Mouse (Mus musculus) liver, adult 2 months (tissue): ENCODE measurements around the gene Larp6. TPM values are rescaled to one million over a fixed set of nuclear protein-coding genes. Genes with fewer than 3 reads are reported as not detected.

Experiments used
- DNase-seq: peaks from one replicate; pipeline ENCODE4 v3.0.0-alpha.2; 2011; ENCODE audit warnings: low read depth, low spot score; ENCODE audit errors: extremely low read depth
- H3K27ac ChIP-seq: fragments of 200-500 bp; replicated peaks from 2 replicates; pipeline ENCODE4 v1.5.1; 2012; ENCODE audit warnings: low read depth, mild to moderate bottlenecking, control low read depth, inconsistent platforms, low read length; ENCODE audit not compliant: insufficient read depth
- H3K27me3 ChIP-seq: fragments of 200-500 bp; 2 replicates; pipeline ENCODE4 v1.6.1; 2012; ENCODE audit warnings: mild to moderate bottlenecking, moderate library complexity, low read length, inconsistent platforms; ENCODE audit not compliant: control insufficient read depth, insufficient read depth
- H3K36me3 ChIP-seq: fragments of 200-500 bp; 2 replicates; pipeline ENCODE4 v1.6.1; 2012; ENCODE audit warnings: low read length, inconsistent platforms; ENCODE audit not compliant: control insufficient read depth, insufficient read depth
- H3K4me1 ChIP-seq: fragments of 200-500 bp; 2 replicates; pipeline ENCODE4 v1.6.1; 2011; ENCODE audit warnings: low read length; ENCODE audit not compliant: control insufficient read depth, insufficient read depth
- H3K4me3 ChIP-seq: fragments of 200-500 bp; 2 replicates; pipeline ENCODE4 v1.5.1; 2011; ENCODE audit warnings: low read depth, mild to moderate bottlenecking, control low read depth, low read length, moderate library complexity; ENCODE audit not compliant: insufficient read depth
- H3K79me2 ChIP-seq: fragments of 200-500 bp; 2 replicates; pipeline ENCODE4 v1.6.1; 2012; ENCODE audit warnings: inconsistent platforms, mild to moderate bottlenecking, low read length, moderate library complexity; ENCODE audit not compliant: control insufficient read depth, insufficient read depth
- H3K9ac ChIP-seq: fragments of 200-500 bp; 2 replicates; pipeline ENCODE4 v1.6.1; 2012; ENCODE audit warnings: low read depth, mild to moderate bottlenecking, control low read depth, inconsistent platforms, low read length
- CTCF ChIP-seq: fragments of 200-500 bp; IDR thresholded peaks from 2 replicates; pipeline ENCODE4 v1.5.1; 2011; ENCODE audit warnings: low read depth, low read length, control low read depth
- POLR2A ChIP-seq: fragments of 200-500 bp; IDR thresholded peaks from 2 replicates; pipeline ENCODE4 v1.6.1; 2011; ENCODE audit warnings: low read length, control low read depth; ENCODE audit not compliant: insufficient read depth; ENCODE audit errors: extremely low read depth
- WGBS: fragments of 180-500 bp; shearing (Covaris S2); methylation state at CpG from one replicate; pipeline ENCODE4 v1.1.7; 2018; 5-methylcytosine and 5-hydroxymethylcytosine counted together
- polyA plus RNA-seq: library from polyadenylated mRNA; depleted of rRNA; stranded (reverse); fragments of >200 nt; gene quantifications from 2 replicates; pipeline ENCODE4 v1.2.3, GENCODE M21; 2012
- total RNA-seq: library from RNA; depleted of rRNA; stranded (reverse); fragments of >200 nt; gene quantifications from 2 replicates; pipeline ENCODE4 v1.2.3, GENCODE M21; 2014

Larp6 gene
- total and polyA plus RNA-seq, 2 experiments, result not detected

- Histone ChIP-seq H3K27ac (no peak overlapping the region), H3K9ac (no peak overlapping the region), H3K79me2 (no peaks in the 10 kb centered on the region), H3K4me1 (no peaks in the 10 kb centered on the region), H3K4me3 (no peak overlapping the region), H3K27me3 (no peaks in the 10 kb centered on the region), H3K36me3 (no peaks in the 10 kb centered on the region)
- no peak for DNase-seq
- TF ChIP-seq CTCF, result no peak
- TF ChIP-seq POLR2A, result no peak
- WGBS, result 43% methylated on average over 2 of the region's 2 CpGs
These were observed 52.4 kb downstream of the Larp6 start for GRCm38 (mm10) chr9:60765181-60765580.

GRCm38 (mm10) chr9:60768393-60768792, 55.6 kb downstream of the Larp6 start:
- 82% methylated on average over 9 of the region's 9 CpGs for WGBS
- Histone ChIP-seq H3K27ac (no peak overlapping the region), H3K4me3 (no peak overlapping the region)

GRCm38 (mm10) chr9:60769711-60770111, 56.9 kb downstream of the Larp6 start:
- no peak overlapping the region for H3K4me3 ChIP-seq
- H3K9ac ChIP-seq, result no peak overlapping the region
- H3K79me2 ChIP-seq, result no peaks in the 10 kb centered on the region
- 79% methylated on average over 6 of the region's 6 CpGs for WGBS
- no peaks in the 10 kb centered on the region for H3K4me1 ChIP-seq
- H3K27me3 ChIP-seq, result no peaks in the 10 kb centered on the region
- no peak for TF ChIP-seq CTCF
- TF ChIP-seq POLR2A, result no peak
- no peaks in the 10 kb centered on the region for H3K36me3 ChIP-seq
- DNase-seq, result no peak
- H3K27ac ChIP-seq, result no peak overlapping the region

More at GRCm38 (mm10) chr9:60768393-60768792, 55.6 kb downstream of the Larp6 start:
- H3K4me1 ChIP-seq, result no peaks in the 10 kb centered on the region
- TF ChIP-seq CTCF (no peak), POLR2A (no peak)
- no peaks in the 10 kb centered on the region for H3K36me3 ChIP-seq
- no peak for DNase-seq
- no peaks in the 10 kb centered on the region for H3K27me3 ChIP-seq
- no peak overlapping the region for H3K9ac ChIP-seq
- no peaks in the 10 kb centered on the region for H3K79me2 ChIP-seq

GRCm38 (mm10) chr9:60773713-60774112, 60.9 kb downstream of the Larp6 start:
- 87% methylated on average over 2 of the region's 2 CpGs for WGBS
- DNase-seq, result no peak
- Histone ChIP-seq H3K27ac (no peak overlapping the region), H3K4me1 (no peaks in the 10 kb centered on the region; the same call in 1 of the 2 replicates), H3K9ac (no peak overlapping the region), H3K36me3 (no peaks in the 10 kb centered on the region), H3K27me3 (no peaks in the 10 kb centered on the region), H3K79me2 (no peaks in the 10 kb centered on the region), H3K4me3 (no peak overlapping the region)
- TF ChIP-seq CTCF (no peak), POLR2A (no peak)

- WGBS, result 84% methylated on average over 9 of the region's 9 CpGs
- DNase-seq, result no peak
- H3K27ac ChIP-seq, result no peak overlapping the region
- no peaks in the 10 kb centered on the region for H3K27me3 ChIP-seq
- no peak for TF ChIP-seq POLR2A
- TF ChIP-seq CTCF, result no peak
- H3K4me3 ChIP-seq, result no peak overlapping the region
- no peaks in the 10 kb centered on the region for H3K36me3 ChIP-seq
- H3K9ac ChIP-seq, result no peak overlapping the region
- H3K4me1 ChIP-seq, result no peaks in the 10 kb centered on the region; the same call in 1 of the 2 replicates
- H3K79me2 ChIP-seq, result no peaks in the 10 kb centered on the region
These were observed 64.1 kb downstream of the Larp6 start for GRCm38 (mm10) chr9:60776899-60777298.

- no peaks in the 10 kb centered on the region for H3K79me2 ChIP-seq
- no peak for DNase-seq
- no peak overlapping the region for H3K4me3 ChIP-seq
- H3K36me3 ChIP-seq, result no peaks in the 10 kb centered on the region
- 82% methylated on average over 9 of the region's 9 CpGs for WGBS
- no peaks in the 10 kb centered on the region for H3K4me1 ChIP-seq
- H3K27me3 ChIP-seq, result no peaks in the 10 kb centered on the region
- no peak overlapping the region for H3K9ac ChIP-seq
- no peak overlapping the region for H3K27ac ChIP-seq
- TF ChIP-seq POLR2A (no peak), CTCF (no peak)
These were observed 69.4 kb downstream of the Larp6 start for GRCm38 (mm10) chr9:60782057-60782789.
